Mouse (Mus musculus) limb, embryonic 12.5 days (tissue): ENCODE measurements around the gene Sbno2. TPM values are rescaled to one million over a fixed set of nuclear protein-coding genes. Genes with fewer than 3 reads are reported as not detected.
A peak's percentile ranks its signal among the peaks of the same experiment; 100 is the strongest.
"Not testable (repeated sequence)": the region's sequence is repeated elsewhere in the genome, so short reads cannot be mapped to it uniquely, and the experiment has no call there.

ENCODE experiments used
- ATAC-seq: fragments of 200-750 bp; cut with Nextera tagmentation; 2 replicates; pipeline ENCODE4 v1.8.0; 2017; ENCODE audit warnings: low read depth, moderate TSS enrichment; ENCODE audit not compliant: insufficient number of reproducible peaks, insufficient read depth, low FRiP score, low TSS enrichment
- H3K27ac ChIP-seq: fragments of 300-500 bp; sonication (generic); 2 replicates; pipeline ENCODE4 v1.5.1; 2016; ENCODE audit warnings: mild to moderate bottlenecking, moderate library complexity
- H3K27me3 ChIP-seq: fragments of 300-500 bp; sonication (generic); 2 replicates; pipeline ENCODE4 v1.6.1; 2016; ENCODE audit warnings: mild to moderate bottlenecking, moderate library complexity
- H3K36me3 ChIP-seq: fragments of 300-500 bp; sonication (generic); 2 replicates; pipeline ENCODE4 v1.6.1; 2016; ENCODE audit warnings: mild to moderate bottlenecking, moderate library complexity
- H3K4me1 ChIP-seq: fragments of 300-500 bp; sonication (generic); replicated peaks from 2 replicates; pipeline ENCODE4 v1.6.1; 2016
- H3K4me2 ChIP-seq: fragments of 300-500 bp; sonication (generic); 2 replicates; pipeline ENCODE4 v1.6.1; 2016; ENCODE audit warnings: mild to moderate bottlenecking, moderate library complexity
- H3K4me3 ChIP-seq: fragments of 300-500 bp; sonication (generic); replicated peaks from 2 replicates; pipeline ENCODE4 v1.5.1; 2016; ENCODE audit warnings: mild to moderate bottlenecking
- H3K9ac ChIP-seq: fragments of 300-500 bp; sonication (generic); replicated peaks from 2 replicates; pipeline ENCODE4 v1.6.1; 2016; ENCODE audit warnings: mild to moderate bottlenecking, moderate library complexity
- H3K9me3 ChIP-seq: fragments of 300-500 bp; sonication (generic); 2 replicates; pipeline ENCODE4 v1.6.1; 2016; ENCODE audit warnings: mild to moderate bottlenecking, moderate library complexity
- WGBS: fragments of 180-500 bp; shearing (Covaris S2); methylation state at CpG from one replicate; pipeline ENCODE4 v1.1.7; 2016; 5-methylcytosine and 5-hydroxymethylcytosine counted together
- polyA plus RNA-seq: library from polyadenylated mRNA; unstranded; fragments of >200 nt; fragmentation: Nextera tagmentation; extraction: Ambion mirVana; gene quantifications from 2 replicates; pipeline ENCODE4 v1.2.1, GENCODE M21; 2016

Sbno2 gene
- polyA plus RNA-seq, 1 experiment from 2014 or later: 13.9 TPM

- WGBS: 83% methylated on average over 5 of the region's 5 CpGs
- H3K4me1 ChIP-seq: peaks cover 18% of the 10 kb centered on the region
- peak overlapping the region; percentile 89; the same call in 1 of the 2 replicates for H3K4me3 ChIP-seq
- no peak for ATAC-seq
- no peaks in the 10 kb centered on the region for H3K9me3 ChIP-seq
- peak overlapping the region; percentile 77 for H3K4me2 ChIP-seq
- no peak overlapping the region; the same call in 1 of the 2 replicates for H3K9ac ChIP-seq
- H3K36me3 ChIP-seq: peaks cover 53% of the 10 kb centered on the region
- H3K27ac ChIP-seq: no peak overlapping the region
- no peaks in the 10 kb centered on the region for H3K27me3 ChIP-seq
Observed at GRCm38 (mm10) chr10:80055364-80055763, 50.0 kb downstream of the Sbno2 start.

- H3K4me3 ChIP-seq: peak overlapping the region; percentile 89
- H3K4me2 ChIP-seq: peak overlapping the region; percentile 77
- H3K9ac ChIP-seq: peak overlapping the region; percentile 92
- peaks cover 48% of the 10 kb centered on the region for H3K36me3 ChIP-seq
- not testable (repeated sequence) for H3K9me3 ChIP-seq, H3K27me3 ChIP-seq, ATAC-seq, H3K27ac ChIP-seq
- WGBS: 38% methylated on average over 3 of the region's 3 CpGs
- H3K4me1 ChIP-seq: peaks cover 18% of the 10 kb centered on the region
Observed at GRCm38 (mm10) chr10:80054911-80055310, 50.5 kb downstream of the Sbno2 start.

- Histone ChIP-seq H3K4me1 (peaks cover 18% of the 10 kb centered on the region), H3K27ac (peak overlapping the region; percentile 98), H3K36me3 (peaks cover 40% of the 10 kb centered on the region), H3K9ac (peak overlapping the region; percentile 92), H3K27me3 (no peaks in the 10 kb centered on the region), H3K4me2 (peak overlapping the region; percentile 77), H3K4me3 (peak overlapping the region; percentile 89), H3K9me3 (no peaks in the 10 kb centered on the region)
- ATAC-seq: peak; percentile 44
- WGBS: 3% methylated on average over 77 of the region's 77 CpGs
Observed at GRCm38 (mm10) chr10:80053831-80054815, 51.2 kb downstream of the Sbno2 start.

- peak; percentile 98 for ATAC-seq
- peaks cover 23% of the 10 kb centered on the region for H3K4me1 ChIP-seq
- H3K27me3 ChIP-seq: no peaks in the 10 kb centered on the region
- peak overlapping the region; percentile 77 for H3K4me2 ChIP-seq
- H3K36me3 ChIP-seq: peaks cover 32% of the 10 kb centered on the region
- H3K4me3 ChIP-seq: peak overlapping the region; percentile 89
- H3K9ac ChIP-seq: peak overlapping the region; percentile 92
- WGBS: under 1% methylated on average over 47 of the region's 47 CpGs
- peak overlapping the region; percentile 98 for H3K27ac ChIP-seq
- no peaks in the 10 kb centered on the region for H3K9me3 ChIP-seq
Observed at GRCm38 (mm10) chr10:80053259-80053780, 52.1 kb downstream of the Sbno2 start.

GRCm38 (mm10) chr10:80052374-80052764 is 53.0 kb downstream of the Sbno2 start:
- peaks cover 23% of the 10 kb centered on the region for H3K36me3 ChIP-seq
- no peak overlapping the region for H3K27ac ChIP-seq
- peak overlapping the region; percentile 77 for H3K4me2 ChIP-seq
- peaks cover 32% of the 10 kb centered on the region for H3K4me1 ChIP-seq
- H3K9ac ChIP-seq: no peak overlapping the region
- WGBS: 79% methylated on average over 5 of the region's 5 CpGs
- H3K9me3 ChIP-seq: no peaks in the 10 kb centered on the region
- H3K27me3 ChIP-seq: peaks cover 2% of the 10 kb centered on the region; the same call in 1 of the 2 replicates
- no peak for ATAC-seq
- H3K4me3 ChIP-seq: no peak overlapping the region

- 41% methylated on average over 14 of the region's 14 CpGs for WGBS
- ATAC-seq: no peak
- H3K9me3 ChIP-seq: no peaks in the 10 kb centered on the region
- H3K27ac ChIP-seq: 0 out of 2 replicates have a peak overlapping the region, but pooled peaks have one; percentile 32
- H3K27me3 ChIP-seq: peaks cover 8% of the 10 kb centered on the region; the same call in 1 of the 2 replicates
- no peak overlapping the region for H3K9ac ChIP-seq
- peaks cover 36% of the 10 kb centered on the region for H3K4me1 ChIP-seq
- peaks cover 17% of the 10 kb centered on the region for H3K36me3 ChIP-seq
- H3K4me3 ChIP-seq: no peak overlapping the region
- peak overlapping the region; percentile 77 for H3K4me2 ChIP-seq
Observed at GRCm38 (mm10) chr10:80051618-80052373, 53.6 kb downstream of the Sbno2 start.

- Histone ChIP-seq H3K4me3 (no peak overlapping the region), H3K27me3 (peaks cover 10% of the 10 kb centered on the region; the same call in 1 of the 2 replicates), H3K4me2 (no peak overlapping the region), H3K9me3 (no peaks in the 10 kb centered on the region), H3K27ac (0 out of 2 replicates have a peak overlapping the region, but pooled peaks have one; percentile 32), H3K4me1 (peaks cover 36% of the 10 kb centered on the region), H3K36me3 (peaks cover 9% of the 10 kb centered on the region), H3K9ac (no peak overlapping the region; the same call in 1 of the 2 replicates)
- 32% methylated on average over 15 of the region's 15 CpGs for WGBS
- ATAC-seq: no peak
Observed at GRCm38 (mm10) chr10:80050885-80051617, 54.3 kb downstream of the Sbno2 start.

- no peak overlapping the region; the same call in 1 of the 2 replicates for H3K9ac ChIP-seq
- no peak overlapping the region for H3K27ac ChIP-seq
- no peak for ATAC-seq
- peaks cover 30% of the 10 kb centered on the region for H3K4me1 ChIP-seq
- H3K27me3 ChIP-seq: peaks cover 10% of the 10 kb centered on the region; the same call in 1 of the 2 replicates
- no peak overlapping the region for H3K4me2 ChIP-seq
- peaks cover 1% of the 10 kb centered on the region for H3K36me3 ChIP-seq
- H3K4me3 ChIP-seq: no peak overlapping the region
- H3K9me3 ChIP-seq: no peaks in the 10 kb centered on the region
- WGBS: 26% methylated on average over 6 of the region's 6 CpGs
Observed at GRCm38 (mm10) chr10:80050244-80050643, 55.1 kb downstream of the Sbno2 start.

GRCm38 (mm10) chr10:80048834-80049233 is 56.5 kb downstream of the Sbno2 start:
- H3K36me3 ChIP-seq: no peaks in the 10 kb centered on the region
- H3K4me3 ChIP-seq: no peak overlapping the region
- no peak overlapping the region for H3K4me2 ChIP-seq
- no peak overlapping the region for H3K9ac ChIP-seq
- peaks cover 21% of the 10 kb centered on the region for H3K4me1 ChIP-seq
- WGBS: 61% methylated on average over 3 of the region's 3 CpGs
- H3K9me3 ChIP-seq: no peaks in the 10 kb centered on the region
- no peak for ATAC-seq
- peak overlapping the region; percentile 71 for H3K27ac ChIP-seq
- H3K27me3 ChIP-seq: peaks cover 10% of the 10 kb centered on the region; the same call in 1 of the 2 replicates

- WGBS: 22% methylated on average over 5 of the region's 5 CpGs
Observed at GRCm38 (mm10) chr10:80048396-80048795, 57.0 kb downstream of the Sbno2 start.

More at GRCm38 (mm10) chr10:80048396-80048795, 57.0 kb downstream of the Sbno2 start:
- Histone ChIP-seq H3K4me3 (no peak overlapping the region), H3K27me3 (peaks cover 10% of the 10 kb centered on the region; the same call in 1 of the 2 replicates), H3K36me3 (no peaks in the 10 kb centered on the region), H3K9me3 (no peaks in the 10 kb centered on the region), H3K4me1 (peaks cover 21% of the 10 kb centered on the region), H3K27ac (peak overlapping the region; percentile 71), H3K9ac (no peak overlapping the region), H3K4me2 (no peak overlapping the region)
- ATAC-seq: no peak
